Mouse (Mus musculus) liver, adult 2 months (tissue): ENCODE measurements around the gene Mettl16.

ENCODE experiments used
- CTCF ChIP-seq: fragments of 200-500 bp; IDR thresholded peaks from 2 replicates; pipeline ENCODE4 v1.5.1; 2011; ENCODE audit warnings: low read depth, low read length, control low read depth
- POLR2A ChIP-seq: fragments of 200-500 bp; IDR thresholded peaks from 2 replicates; pipeline ENCODE4 v1.6.1; 2011; ENCODE audit warnings: low read length, control low read depth; ENCODE audit not compliant: insufficient read depth; ENCODE audit errors: extremely low read depth

- no peak for TF ChIP-seq CTCF
- TF ChIP-seq POLR2A = no peak
Observed at GRCm38 (mm10) chr11:74749241-74749640, 21.4 kb upstream of the Mettl16 start.
